Mouse (Mus musculus) embryonic stem cell, embryonic (primary cell): ENCODE results near the gene Tmx4.

ENCODE experiments used
- CTCF ChIA-PET, 4 experiments: fragments of 300-600 bp in 2 of 4; fragments of 350-600 bp in 2 of 4; sonication (Branson Sonifier 250); formaldehyde crosslinking; loops; one replicate each; lab custom pipeline; 2022; ENCODE audit warnings: inconsistent platforms in 2 of 4; lab: Charles Lee
- POLR2A ChIA-PET, 4 experiments: fragments of 300-600 bp in 2 of 4; fragments of 350-600 bp in 2 of 4; sonication (Branson Sonifier 250); formaldehyde crosslinking; loops; one replicate each; lab custom pipeline; 2022; ENCODE audit warnings: antibody characterized with exemption in 4 of 4, inconsistent platforms in 1 of 4; lab: Charles Lee

Tmx4 gene

GRCm38 (mm10) chr2:134643514-134644300 lies at the start of gene Tmx4:
Tmx4 (minus strand) TSS chr2:134644145.
- CTCF ChIA-PET = no interaction called here
- POLR2A ChIA-PET = interaction anchor here in 1 of 4 experiments (1.6 kb wide), 1 partner anchor 12 kb away, joined by 8 read pairs; no protein-coding TSS in a partner anchor

- CTCF ChIA-PET = no interaction called here
- POLR2A ChIA-PET = no interaction called here
These were observed 48.2 kb upstream of the Tmx4 start for GRCm38 (mm10) chr2:134692125-134692524.

GRCm38 (mm10) chr2:134691055-134691454 lies 47.1 kb upstream of the Tmx4 start:
- ChIA-PET POLR2A (no interaction called here), CTCF (no interaction called here)

- ChIA-PET CTCF (no interaction called here), POLR2A (interaction anchor here in 1 of 4 experiments (0.6 kb wide), 1 partner anchor 1536 kb away, joined by 4 read pairs; no protein-coding TSS in a partner anchor)
These were observed 38.4 kb upstream of the Tmx4 start for GRCm38 (mm10) chr2:134682326-134682725.

GRCm38 (mm10) chr2:134681271-134681961 lies 37.5 kb upstream of the Tmx4 start:
- ChIA-PET CTCF (interaction anchor here (0.6 to 1.2 kb wide), 6 partner anchors 55 to 647 kb away, joined by 3 to 16 read pairs (median 3); partner anchors contain the start of gene Plcb1 (in 1 of the 4)), POLR2A (no interaction called here)

GRCm38 (mm10) chr2:134679567-134679966 lies 35.6 kb upstream of the Tmx4 start:
- CTCF ChIA-PET = interaction anchor here in 2 of 4 experiments (0.6 to 1.1 kb wide), 2 partner anchors 649 to 710 kb away, joined by 4 to 5 read pairs; no protein-coding TSS in a partner anchor
- POLR2A ChIA-PET = interaction anchor here in 1 of 4 experiments (0.6 kb wide), 1 partner anchor 59 kb away, joined by 3 read pairs; no protein-coding TSS in a partner anchor

GRCm38 (mm10) chr2:134675465-134675864 lies 31.5 kb upstream of the Tmx4 start:
- ChIA-PET POLR2A (interaction anchor here in 1 of 4 experiments (1.3 kb wide), 1 partner anchor 20 kb away, joined by 3 read pairs; no protein-coding TSS in a partner anchor), CTCF (interaction anchor here in 2 of 4 experiments (0.7 to 1.7 kb wide), 3 partner anchors 17 to 882 kb away, joined by 3 to 6 read pairs (median 3); no protein-coding TSS in a partner anchor)

GRCm38 (mm10) chr2:134673604-134674003 lies 29.7 kb upstream of the Tmx4 start:
- ChIA-PET POLR2A (interaction anchor here in 1 of 4 experiments (0.8 kb wide), 1 partner anchor 13 kb away, joined by 3 read pairs; no protein-coding TSS in a partner anchor), CTCF (interaction anchor here in 2 of 4 experiments (1.5 to 2.1 kb wide), 3 partner anchors 13 to 14 kb away, joined by 5 to 28 read pairs (median 14); no protein-coding TSS in a partner anchor)

GRCm38 (mm10) chr2:134656477-134656876 lies 12.5 kb upstream of the Tmx4 start:
- POLR2A ChIA-PET = interaction anchor here in 2 of 4 experiments (0.7 to 2.1 kb wide), 4 partner anchors 12 to 175 kb away, joined by 3 to 8 read pairs (median 4); partner anchors contain the start of gene Tmx4 (in 1 of the 2)
- CTCF ChIA-PET = interaction anchor here in 2 of 4 experiments (0.6 to 0.8 kb wide), 2 partner anchors 19 to 1115 kb away, joined by 3 read pairs; no protein-coding TSS in a partner anchor

- POLR2A ChIA-PET = no interaction called here
- CTCF ChIA-PET = no interaction called here
These were observed 10.7 kb upstream of the Tmx4 start for GRCm38 (mm10) chr2:134654668-134655067.

- CTCF ChIA-PET = interaction anchor here in 1 of 4 experiments (2.1 kb wide), 1 partner anchor 671 kb away, joined by 4 read pairs; no protein-coding TSS in a partner anchor
These were observed 8.8 kb upstream of the Tmx4 start for GRCm38 (mm10) chr2:134652759-134653158.

GRCm38 (mm10) chr2:134648999-134649398 lies 5.1 kb upstream of the Tmx4 start:
- CTCF ChIA-PET = no interaction called here
- POLR2A ChIA-PET = no interaction called here

More at GRCm38 (mm10) chr2:134652759-134653158, 8.8 kb upstream of the Tmx4 start:
- POLR2A ChIA-PET = no interaction called here

- CTCF ChIA-PET = no interaction called here
- POLR2A ChIA-PET = no interaction called here
These were observed 1.8 kb upstream of the Tmx4 start for GRCm38 (mm10) chr2:134645752-134646151.

- CTCF ChIA-PET = no interaction called here
- POLR2A ChIA-PET = no interaction called here
These were observed 1.2 kb upstream of the Tmx4 start for GRCm38 (mm10) chr2:134645166-134645565.

GRCm38 (mm10) chr2:134644301-134644912 lies 462 bp upstream of the Tmx4 start:
- POLR2A ChIA-PET = interaction anchor here in 1 of 4 experiments (1.6 kb wide), 1 partner anchor 12 kb away, joined by 8 read pairs; no protein-coding TSS in a partner anchor
- CTCF ChIA-PET = no interaction called here

- CTCF ChIA-PET = no interaction called here
- POLR2A ChIA-PET = interaction anchor here in 1 of 4 experiments (0.9 kb wide), 1 partner anchor 102 kb away, joined by 14 read pairs; no protein-coding TSS in a partner anchor
These were observed 1.6 kb downstream of the Tmx4 start for GRCm38 (mm10) chr2:134642377-134642776.

GRCm38 (mm10) chr2:134641372-134641771 lies 2.6 kb downstream of the Tmx4 start:
- CTCF ChIA-PET = no interaction called here
- POLR2A ChIA-PET = interaction anchor here in 1 of 4 experiments (0.7 to 0.9 kb wide), 2 partner anchors 101 to 1358 kb away, joined by 11 to 14 read pairs; no protein-coding TSS in a partner anchor

GRCm38 (mm10) chr2:134640398-134640797 lies 3.5 kb downstream of the Tmx4 start:
- ChIA-PET POLR2A (no interaction called here), CTCF (no interaction called here)
